Mouse (Mus musculus) limb, embryonic 11.5 days (tissue): ENCODE measurements at regions not wholly inside any gene's neighbourhood (a gene's known extent, or its start where the extent isn't known, plus 50 kb on each side); places are given as distances from the start of the nearest gene placed in this dataset.

Experiments
- ATAC-seq: fragments of 200-750 bp; cut with Nextera tagmentation; 2 replicates; pipeline ENCODE4 v1.8.0; 2017; ENCODE audit warnings: low read depth; ENCODE audit not compliant: insufficient number of reproducible peaks, low FRiP score, low TSS enrichment
- DNase-seq: peaks from one replicate; pipeline ENCODE4 v3.0.0-alpha.2; 2015; ENCODE audit warnings: low spot score
- H3K27ac ChIP-seq: fragments of 300-500 bp; sonication (generic); replicated peaks from 2 replicates; pipeline ENCODE4 v1.5.1; 2014; ENCODE audit warnings: low read depth, mild to moderate bottlenecking, low read length
- H3K27me3 ChIP-seq: fragments of 300-500 bp; sonication (generic); 2 replicates; pipeline ENCODE4 v1.6.1; 2014; ENCODE audit warnings: mild to moderate bottlenecking, low read length, mixed read lengths; ENCODE audit not compliant: control insufficient read depth, insufficient read depth
- H3K36me3 ChIP-seq: fragments of 300-500 bp; sonication (generic); 2 replicates; pipeline ENCODE4 v1.6.1; 2014; ENCODE audit warnings: mild to moderate bottlenecking, low read length, moderate library complexity, mixed read lengths; ENCODE audit not compliant: control insufficient read depth, insufficient read depth
- H3K4me1 ChIP-seq: fragments of 300-500 bp; sonication (generic); 2 replicates; pipeline ENCODE4 v1.6.1; 2014; ENCODE audit warnings: low read length, mixed read lengths; ENCODE audit not compliant: control insufficient read depth, insufficient read depth
- H3K4me2 ChIP-seq: fragments of 300-500 bp; sonication (generic); 2 replicates; pipeline ENCODE4 v1.6.1; 2014; ENCODE audit warnings: low read depth, mild to moderate bottlenecking, moderate library complexity; ENCODE audit not compliant: severe bottlenecking
- H3K4me3 ChIP-seq: fragments of 300-500 bp; sonication (generic); 2 replicates; pipeline ENCODE4 v1.5.1; 2014; ENCODE audit warnings: low read depth, low read length
- H3K9ac ChIP-seq: fragments of 300-500 bp; sonication (generic); 2 replicates; pipeline ENCODE4 v1.6.1; 2014; ENCODE audit warnings: mild to moderate bottlenecking, low read length
- H3K9me3 ChIP-seq: fragments of 300-500 bp; sonication (generic); 2 replicates; pipeline ENCODE4 v1.6.1; 2016; ENCODE audit warnings: low read length; ENCODE audit not compliant: control insufficient read depth
- WGBS: fragments of 180-500 bp; shearing (Covaris S2); extraction: QIAGEN DNeasy Blood & Tissue Kit; methylation state at CpG from one replicate; pipeline ENCODE4 v1.1.7; 2014; 5-methylcytosine and 5-hydroxymethylcytosine counted together

GRCm38 (mm10) chr8:125346182-125346581 is 223.4 kb downstream of the Sipa1l2 start:
- no peaks in the 10 kb centered on the region for H3K36me3 ChIP-seq
- H3K27ac ChIP-seq = no peak overlapping the region
- no peaks in the 10 kb centered on the region for H3K9me3 ChIP-seq
- DNase-seq = no peak
- no peaks in the 10 kb centered on the region for H3K27me3 ChIP-seq
- WGBS = 57% methylated on average over 8 of the region's 8 CpGs
- ATAC-seq = no peak
- no peak overlapping the region for H3K9ac ChIP-seq
- H3K4me1 ChIP-seq = peaks cover 12% of the 10 kb centered on the region
- no peak overlapping the region for H3K4me3 ChIP-seq
- H3K4me2 ChIP-seq = no peak overlapping the region

- Histone ChIP-seq H3K27me3 (no peaks in the 10 kb centered on the region), H3K4me2 (no peak overlapping the region), H3K9ac (no peak overlapping the region), H3K27ac (no peak overlapping the region), H3K36me3 (no peaks in the 10 kb centered on the region), H3K4me3 (no peak overlapping the region), H3K4me1 (peaks cover 12% of the 10 kb centered on the region), H3K9me3 (no peaks in the 10 kb centered on the region)
- no peak for DNase-seq
- ATAC-seq = no peak
- WGBS = 86% methylated on average over 10 of the region's 10 CpGs
These were observed 224.0 kb downstream of the Sipa1l2 start for GRCm38 (mm10) chr8:125345571-125345970.

- H3K27me3 ChIP-seq = no peaks in the 10 kb centered on the region
- DNase-seq (no peak), ATAC-seq (no peak)
- H3K4me3 ChIP-seq = no peak overlapping the region
- no peak overlapping the region for H3K27ac ChIP-seq
- WGBS = 55% methylated on average over 9 of the region's 9 CpGs
- no peak overlapping the region for H3K4me2 ChIP-seq
- no peaks in the 10 kb centered on the region for H3K36me3 ChIP-seq
- no peak overlapping the region for H3K9ac ChIP-seq
- H3K9me3 ChIP-seq = no peaks in the 10 kb centered on the region
- peaks cover 3% of the 10 kb centered on the region; the same call in 1 of the 2 replicates for H3K4me1 ChIP-seq
These were observed 225.7 kb downstream of the Sipa1l2 start for GRCm38 (mm10) chr8:125343867-125344266.

- ATAC-seq (no peak), DNase-seq (no peak)
- WGBS = 75% methylated on average over 9 of the region's 9 CpGs
- no peaks in the 10 kb centered on the region for H3K36me3 ChIP-seq
- H3K4me3 ChIP-seq = no peak overlapping the region
- no peak overlapping the region for H3K9ac ChIP-seq
- H3K4me1 ChIP-seq = peaks cover 2% of the 10 kb centered on the region; the same call in 1 of the 2 replicates
- no peaks in the 10 kb centered on the region for H3K27me3 ChIP-seq
- H3K4me2 ChIP-seq = no peak overlapping the region
- no peaks in the 10 kb centered on the region for H3K9me3 ChIP-seq
- H3K27ac ChIP-seq = no peak overlapping the region
These were observed 227.1 kb downstream of the Sipa1l2 start for GRCm38 (mm10) chr8:125342521-125342920.

GRCm38 (mm10) chr8:125341606-125342005 is 228.0 kb downstream of the Sipa1l2 start:
- Histone ChIP-seq H3K4me3 (no peak overlapping the region), H3K36me3 (no peaks in the 10 kb centered on the region), H3K9ac (no peak overlapping the region), H3K27me3 (no peaks in the 10 kb centered on the region), H3K9me3 (no peaks in the 10 kb centered on the region), H3K4me2 (no peak overlapping the region), H3K4me1 (peaks cover 2% of the 10 kb centered on the region; the same call in 1 of the 2 replicates), H3K27ac (no peak overlapping the region)
- no peak for ATAC-seq
- DNase-seq = no peak
- WGBS = 89% methylated on average over 4 of the region's 4 CpGs

GRCm38 (mm10) chr8:125338222-125338621 is 231.4 kb downstream of the Sipa1l2 start:
- DNase-seq (peak; percentile 61), ATAC-seq (no peak)
- H3K27ac ChIP-seq = no peak overlapping the region
- H3K4me1 ChIP-seq = peaks cover 2% of the 10 kb centered on the region; the same call in 1 of the 2 replicates
- no peaks in the 10 kb centered on the region for H3K36me3 ChIP-seq
- H3K9me3 ChIP-seq = no peaks in the 10 kb centered on the region
- no peaks in the 10 kb centered on the region for H3K27me3 ChIP-seq
- no peak overlapping the region for H3K9ac ChIP-seq
- 26% methylated on average over 6 of the region's 6 CpGs for WGBS
- H3K4me3 ChIP-seq = no peak overlapping the region
- no peak overlapping the region for H3K4me2 ChIP-seq

GRCm38 (mm10) chr8:125337444-125338077 is 232.0 kb downstream of the Sipa1l2 start:
- Histone ChIP-seq H3K36me3 (no peaks in the 10 kb centered on the region), H3K4me2 (no peak overlapping the region), H3K27ac (no peak overlapping the region), H3K4me1 (peaks cover 2% of the 10 kb centered on the region; the same call in 1 of the 2 replicates), H3K9me3 (no peaks in the 10 kb centered on the region), H3K27me3 (no peaks in the 10 kb centered on the region), H3K4me3 (no peak overlapping the region), H3K9ac (no peak overlapping the region)
- DNase-seq (no peak), ATAC-seq (no peak)
- 26% methylated on average over 18 of the region's 18 CpGs for WGBS

GRCm38 (mm10) chr8:125336799-125337198 is 232.8 kb downstream of the Sipa1l2 start:
- Histone ChIP-seq H3K4me1 (no peaks in the 10 kb centered on the region; the same call in 1 of the 2 replicates), H3K27ac (no peak overlapping the region), H3K27me3 (no peaks in the 10 kb centered on the region), H3K4me3 (no peak overlapping the region), H3K9ac (no peak overlapping the region), H3K4me2 (no peak overlapping the region), H3K9me3 (no peaks in the 10 kb centered on the region), H3K36me3 (no peaks in the 10 kb centered on the region)
- no peak for DNase-seq
- 62% methylated on average over 3 of the region's 3 CpGs for WGBS
- ATAC-seq = no peak
